Mouse (Mus musculus) CD4-positive, CD25-positive, alpha-beta regulatory T cell, adult 2 months (primary cell): ENCODE measurements at regions not wholly inside any gene's neighbourhood (a gene's known extent, or its start where the extent isn't known, plus 50 kb on each side); places are given as distances from the start of the nearest gene placed in this dataset.

ENCODE experiments used
- DNase-seq: peaks from one replicate; pipeline ENCODE4 v3.0.0-alpha.2; 2012; ENCODE audit warnings: low read depth, low spot score

DNA sequence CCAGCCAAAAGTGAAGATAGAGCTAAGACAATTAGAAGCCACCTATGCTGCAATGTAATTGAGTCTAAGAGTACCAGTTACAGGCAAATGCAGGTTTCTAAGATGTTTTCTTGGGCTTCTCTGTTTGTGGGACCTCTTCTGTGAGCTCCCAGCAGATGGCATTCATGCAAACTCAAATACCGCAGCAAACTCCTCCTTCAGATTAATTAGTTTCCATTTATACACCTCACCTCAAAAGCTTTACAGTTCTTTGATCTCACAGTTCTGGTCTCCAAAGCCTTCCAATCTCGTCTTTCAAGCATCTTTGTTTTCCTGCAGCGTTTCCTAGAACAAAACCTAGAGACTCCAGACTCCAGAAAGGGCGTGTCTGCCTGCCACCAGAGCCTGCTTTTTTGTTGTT lies 340.6 kb upstream of the Myt1l start:
- DNase-seq: no peak

DNA sequence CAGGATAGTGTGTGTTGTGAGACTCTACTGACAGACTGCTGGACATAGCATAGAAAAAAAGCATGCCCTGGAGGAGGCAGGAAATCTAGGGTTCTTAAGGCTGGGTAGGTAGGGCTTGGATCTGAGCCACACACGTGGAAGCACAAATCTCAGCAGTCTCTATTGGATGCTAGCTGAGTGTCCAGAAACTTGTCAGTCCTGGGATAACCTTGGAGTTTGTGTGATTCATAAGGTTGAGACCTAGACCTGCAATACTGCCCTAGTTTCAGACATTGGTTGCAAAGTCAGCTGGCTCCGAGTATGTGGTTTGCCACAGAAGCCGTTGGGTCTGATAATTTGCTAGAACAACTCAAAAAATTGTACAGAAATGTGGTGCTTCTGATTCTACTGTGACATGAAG lies 335.8 kb upstream of the Myt1l start:
- DNase-seq: no peak

DNA sequence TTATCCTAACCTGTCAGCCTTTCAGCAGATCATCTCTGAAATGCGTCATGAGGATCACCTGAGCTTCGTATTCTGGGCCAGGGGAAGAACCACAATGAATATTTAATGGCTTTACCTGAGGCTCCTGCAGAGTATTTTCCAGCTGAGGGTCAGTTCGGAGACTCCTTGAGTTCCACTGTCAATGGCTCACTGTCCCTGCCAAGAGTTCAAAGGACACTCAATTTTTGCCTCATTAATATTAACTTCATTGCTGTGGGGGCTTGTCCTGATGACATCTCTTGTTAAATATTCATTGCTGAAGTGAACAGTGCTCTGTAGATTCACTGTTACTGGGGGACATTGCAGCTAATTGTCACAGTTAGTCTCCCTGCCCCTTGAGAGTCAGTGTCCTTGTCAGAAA lies 316.2 kb upstream of the Myt1l start:
- DNase-seq: no peak

DNA sequence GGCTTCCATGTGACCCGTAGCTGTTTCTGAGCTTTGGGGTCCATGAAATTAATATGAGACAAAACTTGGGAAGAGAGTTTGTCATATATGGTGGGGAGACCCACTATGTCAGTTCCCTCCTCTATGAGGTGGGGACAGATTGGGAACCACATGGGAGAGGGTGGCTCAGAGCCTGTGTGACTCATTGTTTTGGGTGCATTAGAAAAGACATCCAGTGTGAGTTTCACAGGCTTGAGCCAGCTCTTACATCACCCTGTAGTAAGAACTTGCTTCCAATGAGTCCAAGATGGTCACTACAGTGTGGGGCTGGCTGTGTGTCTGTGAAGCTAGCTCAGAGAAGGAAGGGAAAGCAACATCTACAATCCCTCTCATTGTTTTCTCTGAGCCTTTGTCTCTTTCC lies 314.6 kb upstream of the Myt1l start:
- no peak for DNase-seq

DNA sequence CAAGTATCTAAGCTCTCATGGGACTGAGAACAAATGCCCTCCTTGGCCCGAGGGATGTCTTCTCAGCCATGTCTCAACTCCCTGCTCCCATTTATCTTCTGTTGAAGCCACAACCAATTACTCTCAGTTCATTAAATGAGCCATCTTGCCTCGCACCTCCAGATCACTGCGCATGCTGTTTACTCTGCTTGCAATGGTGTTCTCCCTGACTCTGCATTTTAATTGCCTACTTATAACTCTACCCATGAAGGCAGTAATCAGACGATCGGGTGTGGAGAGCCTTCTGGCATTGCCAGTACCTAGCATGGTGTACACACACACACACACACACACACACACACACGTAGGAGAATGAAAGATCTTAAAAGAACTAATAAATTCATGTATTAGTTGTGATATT lies 306.1 kb upstream of the Myt1l start:
- DNase-seq: no peak

DNA sequence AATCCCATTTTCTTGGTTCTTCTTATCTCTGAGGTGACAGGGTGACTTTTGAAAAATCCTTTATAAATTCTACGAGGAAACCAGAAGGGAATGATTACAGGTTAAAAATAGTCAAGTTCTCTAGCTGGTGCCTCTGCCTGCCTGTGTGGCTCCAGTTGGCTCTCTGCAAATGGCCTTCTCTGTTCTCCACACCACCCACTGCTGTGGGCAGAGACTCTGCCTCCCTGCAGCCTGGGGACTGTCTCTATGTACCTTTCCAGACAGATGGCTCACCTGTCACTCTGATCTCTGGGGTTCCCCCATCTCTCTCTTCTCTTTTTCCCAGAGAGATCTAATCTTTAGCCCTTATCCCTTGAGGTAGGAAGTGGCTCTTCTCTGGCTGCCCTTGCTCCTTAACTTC lies 302.2 kb upstream of the Myt1l start:
- DNase-seq: no peak

DNA sequence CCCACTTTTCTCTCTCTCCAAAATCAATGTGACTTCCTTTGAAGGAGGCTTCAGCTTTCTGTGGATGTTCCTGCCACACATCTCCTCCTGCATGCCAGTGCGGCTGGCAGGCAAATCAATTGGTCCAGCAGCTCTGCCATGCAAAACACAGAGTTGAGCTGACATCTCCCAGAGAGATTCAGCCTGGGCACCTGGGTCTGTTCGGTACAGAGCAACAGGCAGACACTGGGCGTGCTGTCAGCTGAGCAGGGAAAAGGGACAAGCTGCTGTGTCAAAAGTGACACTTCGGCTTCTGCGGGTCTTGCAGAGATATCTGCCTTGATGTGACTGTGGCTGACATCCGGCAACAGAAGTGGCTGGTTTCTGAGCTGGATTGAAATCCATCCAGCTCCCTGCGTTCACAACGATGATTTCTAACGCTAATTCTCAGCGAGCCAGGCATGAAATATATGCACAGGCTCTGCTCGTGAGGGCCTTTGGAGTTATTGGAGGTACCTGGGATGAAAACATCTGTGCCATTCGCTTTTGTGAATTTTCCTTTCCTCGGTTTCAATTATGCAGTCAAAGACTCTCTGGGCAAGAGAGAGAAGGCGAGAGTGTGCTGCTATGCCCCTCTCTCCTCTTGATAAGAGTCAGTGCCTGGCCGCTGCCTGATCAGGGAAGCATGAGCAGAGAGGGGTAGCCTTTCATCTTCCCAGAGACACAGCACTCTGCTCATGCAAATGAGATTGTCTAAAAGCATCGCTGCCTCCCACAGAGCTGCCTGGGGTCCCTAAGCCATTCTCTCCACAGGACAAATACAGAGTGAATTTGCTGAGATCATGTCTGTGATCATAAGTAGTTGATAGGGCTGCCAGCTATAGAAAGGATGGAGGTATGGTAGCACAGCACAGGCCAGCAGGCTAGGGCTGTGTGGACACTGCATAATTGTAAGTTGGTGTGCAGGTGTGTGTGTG lies 295.4 kb upstream of the Myt1l start:
- DNase-seq: no peak

DNA sequence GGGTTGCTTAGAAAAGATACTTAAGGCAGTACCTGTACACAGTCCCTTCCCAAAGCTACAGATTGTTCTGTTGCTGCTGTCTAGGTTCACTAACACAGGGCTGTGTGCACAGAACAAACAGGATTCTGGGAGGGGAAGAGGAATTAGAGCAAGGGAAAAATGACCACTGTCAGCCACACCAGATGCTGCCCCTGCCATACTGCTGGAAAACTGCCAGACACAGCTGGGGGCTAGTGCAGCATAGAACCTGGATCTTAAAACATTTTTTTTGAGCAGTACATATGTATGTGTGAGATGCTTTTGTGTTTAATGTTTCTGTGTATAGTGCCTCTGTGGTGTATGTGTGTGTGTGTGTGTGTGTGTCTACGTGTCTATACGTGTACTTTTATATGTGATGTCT lies 291.7 kb upstream of the Myt1l start:
- DNase-seq: no peak

DNA sequence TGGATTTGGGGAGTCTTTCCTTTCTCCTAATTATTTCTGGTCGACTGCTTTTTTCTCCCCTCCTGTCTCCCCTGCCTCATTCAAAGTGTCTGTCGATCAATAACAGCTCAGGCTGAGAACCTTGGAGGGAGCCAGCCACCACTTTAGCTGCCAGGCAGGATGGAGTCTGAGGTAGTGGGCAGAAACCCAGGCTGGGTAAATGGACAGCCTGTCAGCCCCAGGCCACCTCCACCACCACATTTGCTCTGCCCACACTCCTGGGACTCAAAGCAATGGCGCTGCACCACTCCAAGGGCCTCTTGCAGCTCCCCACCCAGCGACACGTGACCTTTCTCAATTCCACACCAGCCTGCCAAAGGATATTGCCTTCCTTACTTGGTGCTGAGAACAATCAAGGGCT lies 290.7 kb upstream of the Myt1l start:
- no peak for DNase-seq

DNA sequence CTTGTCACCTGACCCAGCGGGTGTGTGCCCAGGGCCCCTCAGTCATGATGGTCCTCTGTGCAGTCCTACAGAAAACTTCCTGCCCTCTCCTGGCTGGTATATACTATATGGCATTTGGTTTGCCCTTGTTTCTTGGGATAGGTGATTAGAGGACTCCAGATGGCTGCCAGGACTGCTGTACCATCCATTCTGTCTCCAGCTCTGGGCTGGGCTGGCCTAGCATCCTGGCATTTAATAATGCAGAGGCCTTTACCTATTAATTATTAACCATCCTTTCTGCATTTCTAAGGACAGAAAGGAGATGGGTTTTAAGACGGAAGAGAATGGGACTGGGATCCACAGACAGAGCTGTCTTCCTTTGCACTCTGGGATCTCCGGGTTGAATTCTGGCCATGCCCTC lies 288.7 kb upstream of the Myt1l start:
- DNase-seq: no peak

DNA sequence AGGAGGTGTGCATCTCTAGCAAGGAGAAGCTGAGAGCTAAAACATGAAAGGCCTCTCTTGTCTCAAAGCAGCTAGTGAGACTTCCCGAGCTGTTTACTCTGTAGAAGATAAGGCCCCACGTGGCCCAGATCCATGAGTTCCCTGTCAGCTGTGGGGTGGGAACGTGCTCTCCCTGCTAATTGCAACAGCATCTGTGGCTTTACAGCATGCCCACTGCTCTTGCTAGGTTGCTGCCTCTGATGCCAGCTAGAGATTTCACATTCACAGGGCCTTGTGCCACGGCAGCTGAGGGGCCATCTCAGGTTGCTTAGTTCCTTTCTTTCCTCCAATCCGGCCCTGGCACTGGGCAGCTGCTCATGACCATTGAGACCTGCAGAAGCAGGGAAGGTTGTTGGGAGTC lies 288.2 kb upstream of the Myt1l start:
- no peak for DNase-seq

DNA sequence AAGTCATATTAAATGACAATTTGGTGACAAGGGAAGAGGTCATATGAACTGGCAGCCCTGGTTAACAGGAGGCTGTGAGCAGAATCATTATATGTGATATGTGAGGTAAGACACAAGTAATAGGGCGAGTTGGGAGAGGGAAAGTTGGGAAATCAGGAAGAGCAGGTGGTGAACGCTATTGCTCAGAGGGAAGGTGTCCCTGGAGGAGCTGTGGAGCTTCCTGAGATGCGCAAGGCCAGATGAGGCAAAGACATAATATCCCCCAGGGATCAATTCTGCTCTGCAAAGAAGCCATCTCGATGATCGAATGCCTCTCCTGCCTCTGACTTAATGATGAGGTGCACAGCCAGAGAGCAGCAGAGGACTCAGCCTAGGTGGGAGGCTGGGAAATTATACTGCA lies 285.1 kb upstream of the Myt1l start:
- no peak for DNase-seq

DNA sequence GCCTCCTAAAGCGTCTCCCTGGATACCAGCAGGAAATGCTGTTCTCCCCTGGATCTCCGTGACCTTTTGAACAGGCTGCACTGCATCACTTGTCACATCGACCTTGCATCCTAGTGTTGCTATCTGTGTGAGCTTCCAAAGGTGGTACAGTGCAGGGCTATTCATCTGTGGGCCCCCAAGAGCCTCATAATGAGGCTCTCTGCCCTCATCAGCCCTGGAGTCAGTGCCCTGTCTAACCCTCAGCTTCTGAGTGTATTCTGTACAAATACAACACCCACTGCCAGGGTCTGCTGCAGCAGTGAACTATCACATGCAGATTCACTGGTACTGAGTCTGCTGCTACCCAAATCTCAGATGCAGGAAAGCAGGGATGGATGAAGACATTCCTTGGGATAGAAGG lies 282.1 kb upstream of the Myt1l start:
- no peak for DNase-seq

DNA sequence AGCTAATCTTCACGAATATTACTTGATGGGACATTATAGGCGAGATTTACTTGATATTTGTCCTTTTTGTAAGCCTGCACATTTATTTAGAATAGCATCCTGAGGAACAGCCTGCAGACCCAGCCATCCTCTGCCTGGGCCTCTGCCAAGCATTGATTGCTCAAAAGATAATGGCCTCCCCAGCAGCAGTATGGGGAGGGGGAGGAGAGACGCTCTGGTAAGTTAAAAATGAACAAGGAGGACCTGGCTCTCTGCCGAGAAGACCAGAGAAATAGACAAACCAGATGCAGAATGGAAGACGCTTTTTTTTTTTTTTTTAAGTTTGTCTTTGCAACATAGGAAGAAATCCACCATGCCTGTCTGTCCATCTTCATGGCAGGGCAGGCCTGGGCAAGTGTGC lies 280.8 kb upstream of the Myt1l start:
- DNase-seq: no peak

DNA sequence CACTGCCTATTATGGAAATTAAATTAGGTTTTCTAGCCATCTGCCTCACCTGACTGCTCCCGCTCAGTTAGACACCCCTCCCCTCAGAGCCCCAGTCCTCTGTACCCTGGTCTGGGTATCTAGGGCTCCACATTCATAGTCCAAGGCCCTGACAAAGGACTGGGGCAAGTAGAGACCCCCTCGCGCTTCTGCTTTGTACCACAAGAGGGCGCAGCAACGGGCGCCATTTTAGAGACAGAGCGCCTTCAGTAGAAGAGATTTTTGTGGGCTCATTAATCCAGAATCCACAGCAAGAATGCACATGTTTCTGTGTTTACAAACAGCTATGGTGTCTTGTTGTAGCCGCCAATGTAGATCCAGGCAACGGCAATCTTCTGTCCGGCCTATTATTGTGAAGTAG lies 279.7 kb upstream of the Myt1l start:
- no peak for DNase-seq

DNA sequence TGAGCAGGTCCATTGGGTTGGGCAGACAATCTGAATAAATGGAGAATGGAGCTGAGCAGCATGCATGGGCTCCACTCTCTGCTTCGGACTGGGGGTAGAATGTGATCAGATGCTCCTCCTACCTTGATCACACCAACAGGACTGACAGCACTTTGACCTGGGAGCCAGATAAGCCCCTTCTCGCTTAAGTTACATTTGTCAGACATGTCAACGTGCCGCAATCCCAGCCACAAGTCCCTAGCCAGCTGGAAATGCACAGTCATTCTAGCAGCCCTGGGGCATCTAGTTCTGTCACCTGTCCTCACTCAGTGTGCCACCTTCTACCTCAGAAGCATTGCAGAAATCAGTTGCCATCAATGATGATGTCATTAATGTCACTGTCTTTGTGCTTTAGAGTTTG lies 272.1 kb upstream of the Myt1l start:
- DNase-seq: no peak

DNA sequence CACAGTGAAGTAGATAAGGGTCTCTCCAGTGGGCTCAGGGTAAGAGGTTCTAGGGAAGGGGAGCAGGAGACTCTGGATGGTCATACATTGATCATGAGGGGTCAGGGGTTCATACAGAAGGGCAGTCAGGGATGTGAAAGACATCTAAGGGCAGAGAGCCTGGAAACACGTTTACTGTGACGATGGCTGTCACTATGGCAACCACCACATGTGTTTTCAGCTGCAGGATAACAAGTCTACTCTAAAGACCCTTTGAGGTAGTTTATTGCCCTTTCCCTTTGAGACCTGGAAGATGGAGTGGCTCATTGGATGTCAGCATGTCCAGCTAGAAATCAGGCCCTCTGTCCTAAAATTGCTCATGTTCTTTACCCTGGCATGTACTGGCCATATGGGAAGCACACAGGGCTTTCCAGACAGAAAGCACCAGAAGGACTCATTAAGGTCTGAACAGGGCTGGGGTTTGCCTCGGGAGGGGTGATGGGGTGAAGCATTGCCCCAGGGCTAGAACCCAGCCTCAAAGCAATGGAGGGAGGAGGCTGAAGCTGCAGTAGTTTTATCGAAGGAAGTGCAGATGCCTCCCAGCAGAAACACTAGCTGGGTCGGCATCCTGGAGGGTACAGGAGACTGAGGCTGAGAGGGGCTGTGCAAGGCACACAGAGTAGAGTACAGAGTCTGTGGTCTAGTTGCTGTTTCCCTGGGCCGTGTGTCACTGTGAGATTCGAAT lies 271.0 kb upstream of the Myt1l start:
- DNase-seq: no peak

DNA sequence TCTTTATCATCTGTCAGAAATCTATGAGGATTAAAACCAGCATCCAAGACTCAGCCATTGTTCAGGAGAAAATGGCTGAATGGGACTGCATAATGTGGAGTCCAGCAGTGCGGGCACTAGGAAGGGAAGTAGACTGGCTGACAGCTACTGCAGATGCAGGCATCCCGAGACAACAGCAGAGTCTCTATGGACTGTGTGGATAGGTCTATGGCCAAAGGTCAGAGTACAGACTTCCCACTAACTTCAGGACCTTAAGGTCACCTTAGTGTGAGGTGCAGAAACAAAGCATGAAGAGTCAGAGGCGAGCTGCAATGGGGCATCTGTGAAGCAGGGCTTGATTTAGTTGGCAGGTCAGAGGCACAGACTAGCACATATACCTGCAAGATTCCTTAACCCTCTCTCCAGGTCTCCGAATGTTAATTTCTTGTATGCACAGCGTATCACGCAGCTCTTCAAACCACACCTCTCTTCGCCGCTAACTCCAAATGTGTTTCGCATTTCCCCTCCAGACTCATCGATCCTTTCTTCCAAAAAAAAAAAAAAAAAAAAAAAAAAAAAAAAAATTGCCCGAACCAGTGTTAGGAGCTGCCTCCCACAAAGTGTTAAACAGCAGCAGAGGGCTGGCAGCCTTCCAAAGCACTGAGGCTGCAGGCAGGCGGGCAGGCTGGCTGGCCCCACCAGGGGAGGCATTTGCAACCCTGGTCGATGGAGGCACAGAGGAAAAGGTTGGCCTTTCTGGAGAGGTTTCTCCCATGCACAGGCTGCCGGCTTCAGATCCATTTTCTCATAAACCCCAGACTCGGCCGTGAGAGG lies 270.2 kb upstream of the Myt1l start:
- no peak for DNase-seq

DNA sequence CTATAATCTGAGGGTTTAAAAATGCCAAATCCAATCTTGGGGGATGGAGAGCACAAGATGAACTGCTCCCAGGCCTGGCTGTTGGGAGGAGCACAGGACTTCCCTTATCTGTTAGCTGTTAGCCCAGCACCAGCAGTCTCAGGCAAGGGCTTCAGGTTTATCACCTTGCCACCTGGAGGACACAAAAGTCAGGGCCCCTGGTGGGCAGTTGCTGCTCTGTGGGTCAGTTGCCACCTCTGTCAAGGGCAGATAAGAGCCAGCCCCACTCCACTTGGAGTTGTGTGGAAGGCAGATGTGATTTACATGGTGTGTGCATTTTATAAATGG lies 269.7 kb upstream of the Myt1l start:
- DNase-seq: no peak

DNA sequence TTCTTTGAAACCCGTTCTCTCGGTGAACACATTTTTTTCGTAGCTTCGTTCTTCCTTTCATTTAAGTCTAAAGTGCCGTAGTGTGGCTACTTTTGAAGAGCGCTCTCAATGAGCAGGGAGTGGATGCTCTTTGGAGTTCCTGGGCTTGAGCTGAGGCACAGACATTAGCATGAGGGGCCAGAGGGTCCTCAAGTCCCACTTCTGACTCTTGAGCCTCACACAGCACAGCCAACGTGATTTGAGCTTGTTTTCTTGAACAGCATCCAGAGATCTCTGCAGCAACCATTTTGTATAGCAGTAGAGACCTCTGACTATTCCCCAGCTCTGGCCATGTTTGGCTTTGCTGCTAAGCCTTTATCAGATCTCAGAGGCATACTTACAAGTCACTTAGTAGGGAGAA lies 269.2 kb upstream of the Myt1l start:
- no peak for DNase-seq

DNA sequence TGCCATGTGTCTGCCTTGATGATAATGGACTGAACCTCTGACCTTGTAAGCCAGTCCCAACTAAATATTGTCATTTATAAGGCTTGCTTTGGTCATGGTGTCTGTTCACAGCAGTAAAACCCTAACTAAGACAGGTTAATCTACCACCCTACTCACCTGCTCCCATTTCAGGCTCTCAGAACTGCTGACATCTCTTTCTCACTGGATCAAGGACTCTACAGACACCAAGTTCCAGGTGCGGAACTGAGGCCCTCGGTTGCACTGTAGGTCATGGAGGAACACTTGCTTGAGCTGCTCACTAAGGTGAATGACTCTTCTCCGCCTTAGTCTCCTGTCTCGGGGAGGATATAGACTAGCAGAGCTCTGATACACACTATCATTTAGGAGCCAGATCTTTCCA lies 254.0 kb upstream of the Myt1l start:
- no peak for DNase-seq

DNA sequence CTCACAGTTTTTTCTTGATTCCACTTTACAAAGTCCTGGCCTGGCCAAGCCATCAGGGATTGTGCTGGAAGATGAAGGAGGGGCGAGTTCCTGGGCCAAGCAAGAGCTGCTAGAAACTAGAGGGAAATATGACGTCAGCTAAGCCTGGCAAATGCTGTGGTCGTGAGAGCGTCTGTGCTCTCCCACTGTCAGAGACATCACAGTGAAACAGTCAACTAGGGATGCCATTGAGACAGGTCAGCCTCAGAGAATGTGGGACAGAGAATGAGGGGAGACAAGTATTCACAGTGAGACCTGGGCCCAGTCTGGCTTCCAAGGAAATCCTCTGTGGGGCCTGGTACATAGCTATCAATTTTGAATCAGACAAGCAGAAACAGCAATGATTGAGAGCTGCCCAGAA lies 252.5 kb upstream of the Myt1l start:
- no peak for DNase-seq
